Comparison of ENCODE assay signal across 22 mouse cellular contexts in the genomic region with DNA sequence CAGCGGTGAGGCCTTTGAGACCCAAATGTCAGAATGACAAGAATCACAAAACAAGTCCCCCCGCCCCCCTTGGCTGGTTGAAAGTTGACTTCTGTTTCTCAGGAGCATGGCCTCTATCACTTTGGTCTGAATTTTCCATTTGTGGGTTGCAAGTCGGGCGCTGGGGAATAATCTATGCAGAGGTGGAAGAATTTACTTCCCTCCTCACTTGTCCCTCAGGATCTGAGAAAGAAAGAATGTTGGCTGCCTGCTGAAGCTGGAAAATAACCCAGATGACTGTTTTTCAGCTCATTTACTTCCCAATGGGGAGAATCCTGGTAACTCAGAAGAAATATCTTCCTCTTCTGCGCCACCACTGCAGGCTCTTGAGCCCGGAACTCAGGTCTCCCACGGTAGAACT. TPM values are rescaled to one million over a fixed set of nuclear protein-coding genes. Genes with fewer than 3 reads are reported as not detected.
A peak's percentile ranks its signal among the peaks of the same experiment; 100 is the strongest.
DNase-seq lines count a peak whose midpoint lies in the region; ATAC-seq and TF ChIP-seq lines count a peak whose summit lies in the region.
"Had no signal": no experiment of that assay in that cellular context is flagged by ENCODE, and none has a peak within 500 bp of the region (broad histone marks: within the 10 kb centered on the region; RNA-seq: fewer than 3 reads in every experiment).

No protein-coding gene starts in this region.

- no peak for ATAC-seq in frontal cortex, adult (ENCODE audit: low TSS enrichment)
- ATAC-seq: forebrain, embryonic 13.5 days; forebrain, postnatal 0 days; intestine, embryonic 15.5 days had no signal

- intact Hi-C loops in heart, postnatal 25 days (cut with DNase I): no loop called here
- intact Hi-C loops in gastrocnemius, adult 2 months (cut with DNase I): no loop called here
- intact Hi-C loops in gastrocnemius, postnatal 36 days (cut with DNase I): no loop called here

- H3K4me3 ChIP-seq in layer of hippocampus, adult 2 months: no peak overlapping the region
- H3K4me3 ChIP-seq in gastrocnemius, adult 2 months: no peak overlapping the region
- H3K4me3 ChIP-seq: embryonic facial prominence, embryonic 12.5 days; forebrain, embryonic 13.5 days; heart, embryonic 12.5 days; hindbrain, embryonic 12.5 days; intestine, embryonic 15.5 days; kidney, embryonic 15.5 days had no signal

- no peak for TF ChIP-seq CTCF in layer of hippocampus, adult 2 months (conservative IDR thresholded peaks at IDR 0.05)
- no peak for TF ChIP-seq CTCF in gastrocnemius, adult 2 months (IDR thresholded peaks at IDR 0.05)

- DNase-seq in heart, adult 11 months: peak; percentile 93
- DNase-seq in heart, postnatal 25 days (ENCODE audit: low spot score): no peak
- no peak for DNase-seq in layer of hippocampus, adult 2 months (ENCODE audit: low spot score in 2 of 2)
- DNase-seq in layer of hippocampus, adult 18-20 months (ENCODE audit: low spot score in 2 of 2): no peak
- peak; percentile 51 for DNase-seq in gastrocnemius, adult 2 months
- peak; percentile 17 to 32 for DNase-seq in gastrocnemius, postnatal 36 days
- DNase-seq in embryo, embryonic 10.5 days (ENCODE audit: low spot score): no peak
- DNase-seq: adrenal gland, adult 8-10 months; adrenal gland, postnatal 36 days; cerebellum, adult 2 months; cerebellum, postnatal 10 days; embryo, embryonic 11 days; forebrain, postnatal 0 days; kidney, adult 2 months had no signal

- H3K27ac ChIP-seq in layer of hippocampus, adult 2 months: peak overlapping the region; percentile 82
- peak overlapping the region; percentile 76 for H3K27ac ChIP-seq in gastrocnemius, adult 2 months
- H3K27ac ChIP-seq: embryonic facial prominence, embryonic 12.5 days; forebrain, embryonic 13.5 days; hindbrain, embryonic 12.5 days; intestine, embryonic 15.5 days; kidney, embryonic 15.5 days had no signal

RNA-seq across cellular contexts. Expression of a gene that starts 5.5 kb away (rescaled TPM):
- total RNA-seq in heart, postnatal 25 days (2021): under 1 TPM; 0.22 to 0.34 TPM
- 100 to 1,000 TPM; 270 to 283 TPM for total RNA-seq in layer of hippocampus, adult 2 months (2021)
- 100 to 1,000 TPM; 259 to 270 TPM for total RNA-seq in layer of hippocampus, adult 18-20 months (2021)
- 1 to 10 TPM; 1.1 to 1.7 TPM for total RNA-seq in gastrocnemius, adult 2 months (2021)
- 1 to 10 TPM; 1.3 TPM for total RNA-seq in gastrocnemius, postnatal 36 days (2021)
- total RNA-seq: granulocyte monocyte progenitor cell, adult 5-6 weeks had no signal

RNA-seq across cellular contexts. Expression of a gene that starts 52.8 kb away (rescaled TPM):
- 1 to 10 TPM; 7.3 to 8.4 TPM for total RNA-seq in heart, postnatal 25 days (2021)
- total RNA-seq in layer of hippocampus, adult 2 months (2021): 10 to 100 TPM; 56.6 to 60.3 TPM
- total RNA-seq in layer of hippocampus, adult 18-20 months (2021): 10 to 100 TPM; 60.8 to 67.2 TPM
- 1 to 10 TPM; 4.0 to 4.7 TPM for total RNA-seq in gastrocnemius, adult 2 months (2021)
- 1 to 10 TPM; 5.3 to 5.8 TPM for total RNA-seq in gastrocnemius, postnatal 36 days (2021)

Comparison
In these comparisons a context has a peak if more than half of its experiments do, and no peak if none do; other contexts are left out.
1. DNase-seq: peak in heart, adult 11 months (single experiment), gastrocnemius, adult 2 months (single experiment) and gastrocnemius, postnatal 36 days (2 of 2); none in heart, postnatal 25 days (single experiment), layer of hippocampus, adult 2 months (0 of 2), layer of hippocampus, adult 18-20 months (0 of 2) and embryo, embryonic 10.5 days (single experiment).
2. RNA of a gene that starts 5.5 kb away (total RNA-seq): 270 to 283 TPM in layer of hippocampus, adult 2 months and 259 to 270 TPM in layer of hippocampus, adult 18-20 months; 1.1 to 1.7 TPM in gastrocnemius, adult 2 months, 1.3 TPM in gastrocnemius, postnatal 36 days and 0.22 to 0.34 TPM in heart, postnatal 25 days; every median in the first group is over 10 times any median in the second.
3. RNA of a gene that starts 52.8 kb away (total RNA-seq): 60.8 to 67.2 TPM in layer of hippocampus, adult 18-20 months and 56.6 to 60.3 TPM in layer of hippocampus, adult 2 months; 7.3 to 8.4 TPM in heart, postnatal 25 days, 5.3 to 5.8 TPM in gastrocnemius, postnatal 36 days and 4.0 to 4.7 TPM in gastrocnemius, adult 2 months; every median in the first group is over 4 times any median in the second.